Mouse (Mus musculus): ENCODE measurements around the gene Itga9.

Itga9 gene

DNA sequence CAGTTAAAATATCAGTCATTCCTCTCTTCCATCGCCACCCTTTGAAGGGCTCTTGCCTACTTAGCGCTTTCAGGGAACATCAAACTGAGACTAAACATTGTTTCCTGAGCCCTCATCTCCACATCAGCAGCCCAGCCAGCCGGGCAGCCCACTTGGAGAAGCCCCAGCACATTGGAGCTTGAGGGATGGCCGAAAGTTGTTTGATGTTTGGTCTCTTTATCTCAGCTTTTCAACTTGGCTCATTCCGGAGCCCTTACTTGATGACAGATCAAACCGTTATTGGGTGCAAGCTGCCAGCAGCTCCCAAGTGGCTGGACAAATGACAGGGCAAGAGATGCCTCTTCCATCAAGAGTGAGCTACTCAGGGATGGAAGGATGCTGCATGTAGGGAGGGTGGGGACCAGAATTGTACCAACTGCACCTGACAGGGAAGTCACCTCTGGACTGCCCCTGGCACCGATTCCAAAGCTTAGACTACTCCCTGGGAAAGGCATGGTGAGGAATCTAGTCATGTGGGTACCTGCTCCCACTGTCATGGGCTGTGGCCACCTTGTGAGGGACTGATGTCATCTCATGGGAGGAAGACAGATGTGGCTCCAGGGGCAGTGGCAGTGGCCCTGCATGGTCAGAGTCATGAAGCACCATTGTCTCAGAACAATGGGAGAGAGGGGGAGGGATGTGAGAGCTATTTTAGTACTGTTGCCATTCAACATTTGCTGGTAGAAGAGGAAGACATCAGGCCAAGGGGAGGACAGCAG lies 232.6 kb downstream of the Itga9 start:
- no peak for DNase-seq

- DNase-seq: no peak
Measured at GRCm38 (mm10) chr9:118841247-118841646, 234.8 kb downstream of the Itga9 start.

GRCm38 (mm10) chr9:118841907-118842432 lies 235.5 kb downstream of the Itga9 start:
- no peak for DNase-seq

- DNase-seq: no peak
Measured at GRCm38 (mm10) chr9:118843711-118844110, 237.2 kb downstream of the Itga9 start.

- no peak for DNase-seq
Measured at GRCm38 (mm10) chr9:118845003-118845402, 238.5 kb downstream of the Itga9 start.

GRCm38 (mm10) chr9:118846766-118847165 lies 240.3 kb downstream of the Itga9 start:
- no peak for DNase-seq

DNA sequence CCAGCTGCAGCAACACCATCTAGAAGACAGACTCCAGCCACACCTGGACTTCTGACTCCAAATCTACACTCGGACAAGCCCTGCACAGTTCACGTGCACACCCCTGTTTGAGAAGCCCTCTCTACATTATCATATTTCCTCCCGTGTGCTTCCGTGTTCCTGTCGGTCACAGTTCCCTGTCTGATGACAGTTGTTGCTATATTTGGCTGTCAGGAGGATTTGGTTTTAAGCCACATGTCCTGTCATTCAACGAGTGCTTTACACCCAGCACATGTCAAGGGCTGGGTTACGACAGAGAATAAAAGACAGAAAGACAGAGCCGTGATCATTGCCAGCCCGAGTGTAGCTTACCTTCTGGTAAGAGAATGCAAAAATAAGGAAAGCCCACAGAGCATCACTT lies 250.2 kb downstream of the Itga9 start:
- DNase-seq: no peak

DNA sequence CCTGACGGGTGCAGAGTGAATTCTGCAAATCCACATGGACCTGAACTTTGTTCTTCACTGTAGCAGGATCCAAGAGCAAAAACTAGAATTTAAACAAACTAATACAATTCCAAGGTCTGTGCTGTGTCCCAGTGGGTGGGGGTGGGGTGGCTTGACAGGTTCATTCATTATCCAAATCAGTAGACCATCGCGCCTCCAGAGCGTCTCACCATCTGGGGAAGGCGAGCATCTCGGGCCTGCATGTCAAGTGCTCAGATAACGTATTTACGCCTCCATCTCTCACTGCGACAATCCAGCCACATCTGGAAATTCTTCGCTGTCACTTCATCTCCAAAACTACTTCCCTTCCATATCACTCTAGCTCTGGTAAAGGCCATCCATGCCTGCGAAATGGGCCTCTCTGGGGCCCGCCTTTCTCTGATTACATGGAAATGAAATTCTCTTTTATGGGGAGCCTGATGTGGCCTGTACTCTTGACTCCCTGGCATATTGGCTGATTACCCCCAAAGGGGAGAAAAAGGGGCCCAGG lies 254.2 kb downstream of the Itga9 start:
- no peak for DNase-seq

DNA sequence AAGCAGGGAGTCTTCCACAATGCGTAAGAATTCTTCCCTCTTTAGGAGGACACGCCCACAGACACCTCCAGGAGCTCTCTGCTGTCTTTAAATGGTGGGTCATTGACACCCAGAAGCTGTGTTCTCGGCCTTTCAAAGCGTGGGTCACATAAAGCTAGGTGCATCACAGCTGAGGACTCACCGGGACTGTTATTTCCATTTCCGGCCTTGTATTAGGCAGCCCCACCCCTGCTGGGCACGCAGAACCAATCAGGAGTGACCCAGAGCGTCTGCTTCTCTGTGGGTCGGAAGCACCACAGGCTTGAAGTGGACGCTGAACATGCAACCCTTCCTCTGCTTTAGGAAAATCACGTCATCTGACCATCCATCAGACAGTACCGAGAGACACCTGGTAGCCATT lies 255.7 kb downstream of the Itga9 start:
- no peak for DNase-seq

GRCm38 (mm10) chr9:118862852-118863260 lies 256.4 kb downstream of the Itga9 start:
- DNase-seq: no peak

DNA sequence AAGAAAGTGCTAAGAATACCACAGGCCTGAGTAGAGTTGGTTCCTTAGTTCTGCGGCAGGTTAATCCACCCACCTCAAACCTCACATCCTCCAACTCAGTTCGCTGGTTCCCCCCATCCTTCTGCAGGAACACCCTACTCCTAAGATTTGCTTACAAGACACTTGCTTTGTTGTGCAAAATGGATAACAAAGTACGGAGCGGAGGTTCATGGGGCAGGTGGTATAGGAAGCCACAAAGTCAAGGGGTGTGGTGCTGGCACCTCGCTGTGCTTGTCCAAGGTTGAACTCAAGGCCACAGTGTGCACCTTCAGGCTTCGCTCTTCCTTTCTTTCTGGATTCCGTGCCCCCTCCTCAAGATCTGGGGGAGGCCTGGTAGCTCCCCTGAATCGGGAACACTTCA lies 257.0 kb downstream of the Itga9 start:
- DNase-seq: no peak

GRCm38 (mm10) chr9:118866949-118867348 lies 260.5 kb downstream of the Itga9 start:
- DNase-seq: no peak

DNA sequence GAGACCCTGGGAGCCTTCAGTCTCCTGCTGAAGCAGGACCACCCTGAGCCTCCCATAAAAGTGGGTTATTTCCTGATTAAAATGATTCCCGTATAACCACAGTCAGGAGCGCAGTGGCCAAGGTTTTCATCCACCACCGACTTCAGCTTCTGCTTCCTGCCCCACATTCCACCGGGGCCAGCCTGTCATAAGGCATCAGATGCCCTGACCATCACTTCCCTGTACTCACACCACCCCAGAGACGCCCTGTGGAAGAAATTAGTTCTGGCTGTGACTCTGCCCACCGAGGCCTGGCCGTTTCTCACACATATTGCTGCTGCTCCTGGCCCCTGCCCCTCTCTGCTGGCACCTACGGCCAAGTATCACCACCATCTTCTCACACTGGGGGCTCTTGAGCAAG lies 261.4 kb downstream of the Itga9 start:
- DNase-seq: no peak

DNA sequence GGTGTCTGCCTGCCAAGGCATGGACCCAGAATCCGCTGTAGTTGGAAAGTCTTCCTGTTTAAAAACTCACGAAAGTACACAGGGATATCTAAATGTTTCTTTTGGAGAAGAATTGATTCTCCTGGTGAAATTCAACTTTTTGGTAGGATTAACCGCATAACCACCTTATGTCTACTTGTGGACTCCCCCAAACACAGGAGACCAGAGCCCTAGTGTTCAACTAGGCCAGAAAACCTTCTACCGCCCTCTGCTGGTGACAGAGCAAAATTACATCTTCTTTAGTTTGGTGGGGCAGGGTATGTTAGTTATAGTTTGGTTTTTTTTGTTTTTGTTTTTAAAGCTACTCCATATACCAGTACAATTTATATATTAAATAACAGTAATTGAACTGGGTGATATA lies 264.6 kb downstream of the Itga9 start:
- DNase-seq: peak; percentile 59

DNA sequence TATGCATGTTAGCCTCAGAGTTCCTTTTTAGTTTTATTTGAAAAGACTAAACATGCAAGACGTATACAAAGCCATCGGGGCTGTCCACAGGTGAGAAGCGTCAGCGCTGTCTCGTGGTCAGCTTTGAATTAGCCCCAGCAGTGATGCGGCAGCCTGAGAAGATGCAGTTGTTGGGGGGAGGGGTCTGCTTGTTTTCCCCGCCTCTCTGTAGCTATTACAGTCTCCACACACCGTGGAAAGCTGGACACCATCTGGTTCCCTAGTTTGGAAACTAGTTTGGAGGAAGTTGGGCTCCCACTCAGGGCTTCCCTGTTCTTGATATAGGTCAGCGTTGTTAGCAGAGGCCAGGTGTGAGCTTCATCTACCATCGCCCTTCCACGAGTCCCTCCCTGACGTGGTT lies 266.5 kb downstream of the Itga9 start:
- DNase-seq: no peak

DNA sequence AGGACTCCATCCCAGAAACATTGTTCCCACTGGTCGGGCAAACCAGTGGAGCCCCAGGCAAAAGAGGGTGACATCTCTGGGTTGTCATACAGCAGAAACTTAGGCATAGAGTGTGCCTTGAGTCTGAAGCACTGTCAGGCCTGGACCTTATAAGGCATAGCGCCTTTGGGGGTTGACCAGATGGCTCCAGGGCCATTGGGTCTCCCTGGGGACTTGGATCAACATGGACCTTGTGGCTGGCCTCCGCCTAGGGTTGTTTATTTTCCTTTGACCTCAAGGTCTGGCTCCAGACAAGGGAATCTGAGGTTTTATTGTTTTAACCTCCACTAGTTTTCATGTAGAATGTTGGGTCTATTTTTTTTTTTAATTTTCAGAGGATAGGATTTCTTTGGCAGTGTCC lies 267.1 kb downstream of the Itga9 start:
- no peak for DNase-seq

DNA sequence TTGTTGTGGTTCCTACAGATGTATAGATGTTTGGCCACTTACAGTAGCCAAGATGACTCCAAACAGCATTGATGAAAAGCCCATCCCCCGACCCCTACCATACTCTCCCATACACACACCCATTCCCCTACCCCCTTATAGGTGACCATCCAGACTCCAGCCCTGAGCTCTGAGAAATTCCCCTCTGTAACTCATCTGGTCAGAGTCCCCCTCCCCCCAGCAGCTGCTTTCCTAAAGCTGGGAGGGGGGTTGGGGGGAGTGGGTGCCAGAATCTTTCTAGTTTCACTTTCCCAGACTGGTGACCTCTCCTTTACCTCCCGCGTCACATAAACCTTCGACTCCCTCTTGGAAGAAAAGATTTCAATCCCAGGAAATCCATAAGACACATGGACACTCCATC lies 269.2 kb downstream of the Itga9 start:
- DNase-seq: no peak

DNA sequence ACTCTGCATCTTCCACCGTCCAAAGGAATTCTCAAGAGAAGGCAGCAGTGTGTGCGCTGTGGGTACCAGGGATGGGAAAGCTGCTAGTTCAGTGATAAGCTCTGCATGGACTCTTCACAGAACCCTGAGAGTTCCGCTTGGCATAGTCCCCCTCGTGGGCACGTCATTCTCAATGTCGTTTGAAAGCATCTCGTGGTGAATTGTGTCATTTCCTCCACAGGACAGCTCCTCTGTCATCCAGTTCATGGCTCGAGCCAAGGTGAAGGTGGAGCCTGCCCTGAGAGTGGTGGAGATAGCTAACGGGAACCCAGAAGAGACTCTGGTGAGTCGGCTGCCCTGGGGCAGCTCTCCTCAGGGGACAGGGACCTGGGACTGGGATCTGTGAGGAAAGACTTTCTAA lies 270.4 kb downstream of the Itga9 start:
- no peak for DNase-seq

DNA sequence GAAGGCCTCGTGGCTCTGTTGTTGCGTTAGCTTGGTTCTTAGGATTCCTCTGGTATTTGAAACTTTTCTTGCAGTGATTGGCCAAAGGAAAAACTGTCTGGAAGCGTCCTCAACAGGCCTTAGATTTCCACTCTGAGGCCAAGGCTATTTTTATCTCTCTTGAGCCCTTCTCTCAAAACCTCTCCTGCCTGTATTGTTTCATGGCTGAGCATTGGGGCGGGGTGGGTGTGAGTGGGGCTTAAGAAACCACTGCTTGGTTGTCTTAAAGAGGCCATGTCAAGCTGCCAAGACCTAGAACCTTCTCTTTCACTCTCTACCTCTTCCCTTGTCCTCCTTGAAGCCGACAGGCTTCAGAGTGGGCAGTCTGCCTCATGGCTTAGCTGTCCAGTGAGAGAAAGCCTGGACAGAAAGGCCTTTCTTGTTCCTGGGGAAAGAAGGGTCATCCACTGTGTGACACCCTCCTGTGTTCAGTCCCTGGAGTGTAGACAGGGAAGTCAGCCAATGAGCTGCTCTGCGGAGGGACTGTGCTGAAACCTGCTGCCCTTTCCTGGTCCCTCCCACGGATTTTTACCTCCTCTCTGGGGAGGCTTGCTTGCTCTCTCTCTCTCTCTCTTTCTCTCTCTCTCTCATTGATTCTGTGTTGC lies 271.0 kb downstream of the Itga9 start:
- no peak for DNase-seq

GRCm38 (mm10) chr9:118878596-118878995 lies 272.1 kb downstream of the Itga9 start:
- DNase-seq: no peak

GRCm38 (mm10) chr9:118881281-118881945 lies 274.9 kb downstream of the Itga9 start:
- DNase-seq: no peak

- no peak for DNase-seq
Measured at GRCm38 (mm10) chr9:118881946-118882284, 275.4 kb downstream of the Itga9 start.

DNA sequence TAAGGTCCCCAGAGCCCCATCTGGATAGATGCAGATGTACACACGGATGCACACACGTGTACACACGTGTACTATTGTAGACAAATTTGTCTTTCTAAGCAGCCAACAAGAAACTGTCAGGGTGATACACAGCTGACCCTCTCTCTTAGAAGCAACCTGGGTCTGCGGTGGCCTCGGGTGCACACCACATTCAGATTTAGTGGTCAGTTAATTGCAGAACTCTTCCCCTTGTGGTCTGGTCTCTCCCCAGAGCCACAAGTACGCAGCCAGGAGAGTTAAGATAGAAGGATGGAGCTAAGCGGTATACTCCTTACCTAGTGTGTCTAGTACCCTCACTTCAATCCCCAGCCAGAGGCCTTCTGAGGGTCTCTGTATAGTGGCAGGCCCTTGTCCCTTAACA lies 276.7 kb downstream of the Itga9 start:
- no peak for DNase-seq

DNA sequence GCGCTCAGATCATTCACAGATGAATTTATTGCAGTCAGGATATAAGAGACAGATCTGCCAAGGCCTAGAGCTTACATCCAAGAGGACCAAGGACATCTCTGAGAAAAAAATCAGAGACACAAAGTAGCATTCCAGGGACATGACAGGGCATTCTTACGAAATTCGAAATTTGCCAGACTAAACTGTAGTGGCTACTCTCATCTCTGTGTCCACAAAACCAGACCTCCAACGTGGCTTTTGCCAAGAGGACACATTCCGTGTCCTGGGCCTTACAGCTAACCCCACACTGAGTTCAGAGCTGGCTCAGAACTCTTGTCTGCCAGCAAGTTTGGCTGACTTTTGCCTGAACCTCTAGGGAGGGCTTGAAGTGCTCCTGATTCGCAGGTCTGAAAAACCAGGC lies 279.3 kb downstream of the Itga9 start:
- no peak for DNase-seq

Data from right cerebral cortex, postnatal 4 days (tissue).